Mouse (Mus musculus) retina, embryonic 14.5 days (tissue): ENCODE data around the gene Fat3.

Experiments
- DNase-seq: peaks from one replicate; pipeline ENCODE4 v3.0.0-alpha.2; 2015; ENCODE audit warnings: low spot score

The Fat3 gene

DNA sequence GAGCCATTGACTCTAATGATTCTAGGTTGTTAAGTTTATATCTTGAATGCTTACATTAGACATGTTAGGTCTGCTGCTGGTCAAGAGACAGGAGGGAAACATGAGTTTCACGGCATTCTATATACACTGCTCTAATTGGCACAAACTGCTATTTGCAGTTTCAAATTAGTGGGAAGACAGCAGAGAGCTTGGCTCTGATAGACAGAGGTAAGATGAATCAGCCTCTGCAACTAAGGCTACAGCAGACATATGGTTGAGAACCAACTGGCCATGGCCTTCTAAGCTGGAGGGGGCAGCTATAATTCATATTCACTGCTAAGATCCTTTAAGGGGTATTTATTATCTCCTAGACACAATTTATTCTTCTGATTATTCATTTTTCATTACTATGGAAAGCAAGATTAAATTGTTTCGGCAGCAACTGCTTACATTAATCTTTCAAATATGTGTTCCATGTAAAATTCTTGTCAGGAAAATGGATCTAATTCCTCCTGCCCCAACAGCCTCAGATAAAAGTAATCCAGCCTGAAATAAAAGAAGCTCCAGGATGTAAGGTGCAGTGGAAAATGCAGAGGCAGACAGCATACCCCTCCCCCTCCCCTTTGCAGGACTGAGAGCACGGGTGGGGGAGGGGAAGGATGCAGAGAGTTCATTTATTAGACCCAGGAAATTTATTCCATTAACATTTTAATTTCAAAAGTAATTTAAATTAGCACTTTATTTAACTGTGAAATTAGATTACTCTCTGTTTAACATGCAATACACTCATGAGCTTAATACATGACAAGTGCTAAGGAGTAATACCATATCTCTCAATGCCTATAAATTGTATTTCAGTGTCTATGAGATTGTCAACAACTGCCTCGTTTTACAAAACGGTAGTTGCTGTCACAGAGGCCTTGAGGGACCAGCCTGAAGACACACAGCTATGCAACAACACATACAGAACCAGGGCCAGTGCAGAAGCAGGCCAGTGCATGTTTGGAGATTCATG is 189.9 kb downstream of the Fat3 start:
- peak; percentile 31 for DNase-seq

DNA sequence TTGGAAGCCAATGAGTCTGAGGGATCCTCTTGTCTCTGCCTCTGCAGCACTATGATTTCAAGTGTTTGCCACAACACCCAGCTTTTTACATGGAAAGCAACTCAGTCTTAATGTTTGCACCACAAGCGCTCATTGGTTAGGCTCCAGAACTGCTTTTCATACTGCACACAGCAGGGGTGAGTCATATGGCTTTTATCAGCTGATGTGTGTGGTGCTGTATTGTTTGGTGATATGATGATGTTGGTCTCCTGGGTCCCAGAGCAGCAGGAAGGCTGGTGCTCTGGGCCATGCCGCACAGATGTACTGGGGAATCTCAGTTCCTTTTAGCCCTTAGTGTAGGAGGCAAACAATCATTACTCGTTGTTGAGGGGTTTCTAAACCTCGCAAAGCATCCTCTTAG is 190.8 kb downstream of the Fat3 start:
- DNase-seq = no peak

DNA sequence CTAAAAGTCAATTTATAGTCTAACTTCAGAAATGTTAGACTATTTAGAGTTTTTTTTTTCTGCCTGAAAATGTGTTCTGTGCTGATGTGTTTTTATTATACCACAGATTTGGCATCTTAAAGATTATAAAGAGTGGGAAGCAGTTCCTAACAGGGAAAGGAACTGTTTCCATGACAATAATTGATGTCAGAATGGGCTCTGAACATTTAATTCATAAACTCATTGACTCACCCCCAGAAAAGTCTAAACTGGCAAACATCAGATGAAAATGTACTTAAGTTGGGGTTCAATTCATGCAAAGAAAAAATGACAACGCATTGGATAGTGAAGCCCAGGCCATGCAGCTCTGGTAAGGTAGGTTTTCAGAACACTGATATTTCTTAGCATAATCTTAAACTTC is 193.3 kb downstream of the Fat3 start:
- DNase-seq = no peak

DNA sequence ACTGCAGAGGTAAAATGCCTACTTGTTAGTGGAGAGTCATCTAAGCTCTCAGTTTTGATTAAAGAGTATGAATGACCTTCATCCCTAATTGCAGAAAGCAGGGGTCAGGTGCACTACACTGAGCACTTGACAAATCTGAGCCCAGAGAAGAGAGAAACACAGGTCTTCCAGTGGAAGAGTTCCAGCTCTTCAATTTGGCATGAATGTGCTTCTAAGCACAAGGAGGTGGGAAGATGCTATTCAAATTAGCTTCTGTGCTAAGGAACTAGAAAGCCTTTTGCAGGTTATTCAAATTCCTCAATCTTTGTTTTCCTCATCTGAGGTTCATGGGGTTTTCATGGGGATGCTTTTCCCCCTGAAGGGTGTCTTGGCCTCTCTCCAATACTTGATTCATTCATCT is 194.9 kb downstream of the Fat3 start:
- DNase-seq = no peak

DNA sequence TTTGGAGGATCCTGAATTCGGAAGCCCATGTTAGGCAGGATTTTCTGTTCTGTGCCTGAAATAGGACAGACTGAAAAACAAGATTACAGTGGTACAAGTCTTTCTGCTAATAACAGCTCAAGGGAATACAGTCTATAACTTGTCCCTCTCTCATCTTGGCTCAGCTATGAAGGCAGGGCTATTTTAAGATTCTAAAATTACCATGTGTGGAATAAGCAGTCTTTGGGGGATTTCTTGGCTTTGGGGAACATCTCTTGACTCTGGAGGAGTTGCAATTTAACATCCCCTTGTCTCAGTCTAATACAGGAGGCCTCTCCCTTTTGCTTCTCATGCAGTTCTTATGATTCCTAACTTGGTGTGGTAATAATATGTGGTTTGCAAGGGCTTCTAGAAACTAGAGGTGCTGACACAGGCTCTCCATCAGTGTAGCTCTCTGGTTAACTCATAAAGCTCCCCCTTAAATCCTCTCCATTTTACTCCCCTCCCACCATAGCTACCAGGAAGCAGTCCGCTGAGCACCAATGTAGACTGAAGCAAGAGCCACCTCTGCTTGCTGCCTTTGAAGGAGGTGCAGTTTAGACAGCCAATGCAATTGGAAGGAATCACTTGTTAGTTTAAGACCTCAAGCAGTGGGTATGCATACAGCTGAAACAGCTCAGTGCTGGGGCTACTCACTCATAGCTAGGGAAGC is 195.5 kb downstream of the Fat3 start:
- DNase-seq = no peak

DNA sequence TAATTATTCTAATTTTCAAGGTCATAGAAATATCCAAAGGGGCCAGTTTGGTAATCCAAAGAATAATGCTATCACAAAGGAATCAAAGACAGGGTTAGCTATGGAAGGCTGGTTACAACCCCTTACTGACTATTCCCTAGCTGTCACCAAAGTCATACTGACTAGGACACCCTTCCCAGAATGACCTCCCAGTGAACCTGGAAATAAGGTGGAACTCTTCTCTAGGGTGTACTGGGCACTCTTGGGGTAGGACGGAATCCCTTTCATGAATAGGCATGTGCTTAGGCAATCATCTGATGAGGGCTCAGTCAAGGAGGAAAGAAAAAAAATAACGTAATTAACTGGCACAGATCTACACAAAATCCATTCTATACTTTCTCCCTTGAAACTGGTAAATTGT is 196.1 kb downstream of the Fat3 start:
- no peak for DNase-seq

DNA sequence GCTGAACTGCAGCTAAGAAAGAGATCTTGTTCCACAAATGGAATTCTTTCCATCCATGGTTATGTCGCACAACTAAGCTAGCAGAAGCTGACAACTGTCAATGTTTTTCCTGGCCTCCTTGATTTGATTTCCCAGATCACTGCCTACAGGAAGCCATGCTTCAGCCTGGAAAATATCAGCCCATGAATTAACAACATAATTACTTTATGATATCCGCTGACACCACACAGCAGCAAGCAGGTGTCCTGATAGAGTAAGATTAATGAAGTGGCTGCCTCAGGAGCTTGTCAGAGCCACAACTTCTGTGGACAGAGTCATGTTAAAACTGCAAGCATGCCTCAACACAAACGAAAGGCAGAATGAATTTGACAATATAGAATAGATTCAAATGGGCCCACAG is 198.6 kb downstream of the Fat3 start:
- no peak for DNase-seq

DNA sequence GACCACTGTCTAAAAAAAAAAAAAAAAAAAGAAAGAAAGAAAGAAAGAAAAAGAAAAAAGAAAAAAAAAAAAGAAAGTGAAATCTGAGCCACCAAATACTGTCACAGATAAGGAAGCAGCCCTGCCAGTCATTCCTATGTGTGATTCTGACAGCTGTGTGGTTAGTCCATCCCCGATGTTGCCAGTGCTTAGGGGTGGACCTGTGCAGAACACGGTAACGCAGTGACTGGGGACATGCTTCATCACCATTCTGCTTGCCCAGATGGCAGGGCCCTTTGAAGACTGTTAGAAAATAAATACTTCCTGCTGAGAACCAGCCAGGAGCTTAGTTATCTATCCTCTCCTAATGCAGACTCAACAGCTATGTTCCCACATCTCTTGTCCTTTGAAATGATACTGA is 203.2 kb downstream of the Fat3 start:
- no peak for DNase-seq

DNA sequence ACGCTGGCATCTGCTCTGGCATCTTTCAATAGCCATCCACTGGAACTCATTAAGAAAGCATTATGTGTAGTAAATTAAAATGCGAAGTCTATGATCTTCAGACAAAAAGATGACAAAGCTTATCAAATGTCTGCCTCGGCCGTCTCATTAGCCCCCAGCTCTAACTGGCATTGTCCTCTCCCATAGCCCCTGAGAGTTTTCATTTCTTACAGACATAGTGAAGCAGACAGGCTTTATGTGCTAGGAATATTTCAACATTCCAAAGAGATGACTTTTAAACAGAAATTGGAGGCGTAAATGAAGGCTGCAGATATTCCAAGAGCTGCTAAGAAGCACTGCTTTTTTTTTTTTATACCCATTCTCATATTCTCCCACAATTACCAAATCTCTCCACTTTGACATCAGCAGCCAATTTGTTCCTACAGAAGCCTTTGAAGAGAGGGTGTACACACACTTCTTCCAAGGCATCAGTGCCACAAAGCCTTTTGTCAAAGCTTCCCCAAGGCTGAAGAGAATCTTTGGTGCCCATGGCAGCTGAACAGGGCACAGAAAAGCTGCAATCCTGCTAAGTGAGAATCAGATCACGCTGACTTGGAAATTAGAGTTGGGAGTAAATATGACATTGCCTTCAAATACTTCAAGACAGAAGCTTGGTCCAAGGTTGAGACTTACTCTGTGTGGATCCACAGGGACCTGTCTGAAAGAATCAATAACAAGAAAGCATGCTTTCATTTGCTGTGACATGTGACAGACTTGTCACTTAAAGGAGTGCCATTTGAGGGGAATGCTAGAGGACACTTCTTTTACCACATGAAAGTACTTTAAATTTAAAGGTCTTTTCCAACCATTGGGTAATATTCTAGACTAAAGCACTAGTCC is 206.9 kb downstream of the Fat3 start:
- no peak for DNase-seq

DNA sequence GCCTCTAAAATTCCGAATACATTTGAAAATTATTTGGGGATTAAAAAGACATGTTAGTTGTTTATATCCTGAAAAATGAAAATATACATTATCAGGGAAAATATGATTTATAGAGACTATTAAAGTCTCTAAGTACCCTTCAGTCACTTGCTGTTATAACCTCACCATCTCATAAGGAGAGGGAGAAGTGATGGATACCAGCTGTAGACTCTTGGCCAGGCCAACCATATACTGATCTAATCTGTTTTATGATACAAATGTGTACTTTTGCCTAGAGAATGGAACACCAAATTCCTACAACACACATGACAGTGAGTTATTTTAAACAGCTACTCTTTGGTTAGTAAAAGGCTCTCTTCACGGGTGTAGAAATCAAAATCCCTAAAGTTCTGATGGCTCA is 208.6 kb downstream of the Fat3 start:
- no peak for DNase-seq

DNA sequence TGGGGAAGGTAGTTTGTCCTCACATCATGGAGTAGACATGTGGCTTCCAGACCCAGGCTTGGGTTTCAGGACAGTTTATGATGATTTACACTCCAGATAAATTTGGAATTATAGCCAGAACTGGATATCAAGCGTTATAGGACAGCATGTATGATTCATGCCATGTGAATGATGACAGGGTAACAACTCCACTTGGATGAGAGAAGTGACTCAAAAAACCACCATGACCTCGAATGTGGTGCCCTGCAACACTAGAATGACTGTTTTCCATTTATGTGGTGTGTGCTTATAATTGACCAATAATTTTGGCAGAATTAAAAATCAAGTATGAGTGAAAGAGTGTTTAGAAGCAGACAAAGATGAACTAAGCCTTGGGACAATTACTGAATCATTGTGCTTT is 210.2 kb downstream of the Fat3 start:
- DNase-seq = no peak

DNA sequence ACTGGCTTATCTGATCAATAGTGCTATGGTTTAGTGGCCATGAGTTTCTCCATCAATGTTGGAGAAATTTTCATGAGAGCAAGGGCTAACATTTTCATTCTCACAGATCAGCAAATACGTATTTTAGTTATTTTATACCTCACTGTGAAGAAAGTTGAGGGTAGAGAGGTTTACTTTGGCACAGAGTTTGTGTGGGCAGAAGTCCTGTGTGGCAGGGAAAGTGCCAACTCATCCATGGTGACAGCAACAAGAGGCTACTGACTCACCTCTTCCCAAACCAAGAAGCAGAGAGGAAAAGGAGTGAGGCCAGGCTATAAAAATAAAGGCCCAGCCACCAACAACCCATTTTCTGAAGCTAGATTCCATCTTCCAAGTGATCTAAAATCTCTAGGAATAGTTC is 218.1 kb downstream of the Fat3 start:
- DNase-seq = no peak

DNA sequence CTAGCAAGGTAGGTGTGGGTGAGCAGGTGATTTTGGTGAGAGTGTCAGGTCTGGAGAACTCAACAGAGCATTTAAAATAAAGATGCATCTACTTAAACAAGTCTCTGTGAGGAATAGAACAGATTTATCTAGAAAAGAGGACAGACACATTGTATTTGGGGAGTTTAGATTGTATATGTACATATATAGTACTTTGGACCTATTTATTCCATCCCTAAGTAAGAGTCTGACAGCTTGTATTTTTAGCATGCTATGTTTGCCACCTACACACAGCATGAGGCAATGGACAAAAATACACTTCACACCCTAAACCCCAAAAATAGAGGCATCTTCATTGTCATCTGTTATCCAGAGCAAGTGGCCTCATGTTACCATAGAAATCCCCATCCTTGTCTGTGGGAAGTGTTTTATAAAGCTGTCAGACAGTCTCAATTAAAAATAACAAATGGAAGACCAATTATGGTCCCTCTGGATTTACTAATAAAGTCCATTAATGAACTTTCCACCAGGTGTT is 218.7 kb downstream of the Fat3 start:
- DNase-seq = no peak

DNA sequence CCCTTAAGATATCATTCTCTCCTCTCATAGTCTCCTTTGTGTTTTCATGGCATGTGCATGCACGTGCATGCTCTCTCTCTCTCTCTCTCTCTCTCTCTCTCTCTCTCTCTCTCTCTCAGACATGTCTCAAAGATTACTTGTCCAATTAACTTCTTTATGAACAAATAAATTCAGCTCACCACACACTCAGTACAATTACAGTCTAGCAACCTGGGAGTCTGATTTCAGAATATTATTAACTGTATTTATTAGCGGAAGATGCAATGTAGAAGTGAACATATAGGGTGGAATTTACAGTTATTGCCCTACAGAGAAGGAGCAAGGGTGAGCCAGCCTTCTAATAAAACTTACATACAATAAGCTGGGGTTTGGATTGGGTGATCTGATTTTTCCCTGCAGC is 225.5 kb downstream of the Fat3 start:
- no peak for DNase-seq

DNA sequence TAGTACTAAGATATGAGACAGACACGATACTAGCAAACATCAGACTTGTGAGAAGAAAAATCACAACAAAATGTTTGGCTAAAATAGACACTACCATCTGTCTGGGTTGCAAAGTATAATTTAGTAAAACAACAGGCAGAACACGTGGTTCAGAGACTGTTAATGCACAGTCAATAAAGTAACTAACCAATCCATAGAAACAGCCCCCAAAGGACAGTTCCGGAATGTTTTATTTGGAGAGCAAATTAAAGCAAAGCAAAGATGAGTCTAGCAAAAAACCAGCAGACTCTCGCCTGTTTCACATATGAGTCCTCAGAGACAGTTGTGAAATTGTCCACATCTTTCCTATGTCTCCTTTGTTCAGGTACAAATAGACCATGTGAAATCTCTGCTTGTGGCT is 227.0 kb downstream of the Fat3 start:
- DNase-seq = no peak

DNA sequence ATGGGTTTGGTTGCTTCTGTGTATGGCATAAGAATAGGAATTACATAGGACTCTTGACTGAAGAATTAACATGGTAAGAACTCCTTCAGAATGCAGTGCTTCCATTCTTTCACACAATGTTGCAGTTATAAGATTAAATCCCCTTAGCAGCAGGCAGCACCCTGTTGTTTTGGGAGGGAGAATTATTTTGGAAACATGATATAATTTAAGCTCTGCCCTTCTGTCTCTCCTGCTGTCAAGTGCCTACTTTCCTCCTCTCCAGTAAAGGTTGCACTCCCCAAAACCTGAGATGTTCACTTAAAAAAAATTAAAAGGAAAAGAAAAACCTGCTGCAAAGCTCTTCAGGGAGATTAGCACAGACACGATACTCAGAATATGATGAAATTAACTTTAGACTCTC is 228.3 kb downstream of the Fat3 start:
- DNase-seq = no peak

DNA sequence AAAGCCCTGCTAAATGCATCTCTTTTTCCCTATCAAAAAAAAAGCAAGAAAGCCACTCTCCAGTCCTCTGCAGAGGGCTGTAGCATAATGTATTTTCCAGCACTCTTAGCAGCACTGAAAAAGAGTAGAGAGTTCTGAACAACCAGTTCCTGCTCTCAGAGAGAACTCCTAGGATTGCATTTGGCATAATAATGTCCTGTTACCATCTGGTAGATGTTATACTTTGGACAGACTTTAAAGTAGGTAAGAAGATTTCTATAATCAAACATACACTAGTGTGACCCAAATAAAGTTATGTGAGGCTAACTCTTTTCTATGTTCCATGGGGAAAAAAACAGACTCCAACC is 230.3 kb downstream of the Fat3 start:
- DNase-seq = no peak

DNA sequence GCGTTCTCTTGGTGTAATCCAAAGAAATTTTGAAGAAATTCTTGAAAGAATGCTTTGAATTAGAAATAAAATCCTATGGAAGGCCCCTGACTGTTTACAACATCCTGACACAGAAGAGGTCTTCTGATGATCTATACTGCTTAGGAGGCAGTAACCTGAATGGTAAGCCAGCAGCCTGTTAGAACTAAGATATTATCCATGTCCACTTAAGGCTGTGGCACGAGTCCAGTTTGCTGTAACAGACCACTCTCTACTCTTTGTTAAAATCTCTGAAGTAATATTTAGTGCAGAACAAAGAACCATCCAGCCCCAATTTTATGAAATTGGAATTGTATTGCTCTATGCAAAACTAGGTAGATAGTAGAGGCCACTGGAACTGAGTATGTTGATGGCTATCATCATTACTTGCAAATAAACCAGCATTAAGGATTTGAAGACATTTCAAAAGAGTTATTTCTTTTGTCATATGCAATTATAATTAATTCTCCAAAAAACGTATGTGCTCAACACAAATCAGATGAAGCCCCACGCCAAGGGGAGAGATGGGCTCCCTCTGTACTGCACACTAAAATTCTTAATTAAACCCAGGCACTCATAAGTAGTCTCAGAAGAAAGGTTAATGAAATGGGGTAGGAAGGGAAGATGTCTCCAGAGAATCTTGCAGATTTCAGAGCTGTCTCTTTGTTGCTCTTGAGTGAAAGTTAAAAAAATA is 230.9 kb downstream of the Fat3 start:
- no peak for DNase-seq

DNA sequence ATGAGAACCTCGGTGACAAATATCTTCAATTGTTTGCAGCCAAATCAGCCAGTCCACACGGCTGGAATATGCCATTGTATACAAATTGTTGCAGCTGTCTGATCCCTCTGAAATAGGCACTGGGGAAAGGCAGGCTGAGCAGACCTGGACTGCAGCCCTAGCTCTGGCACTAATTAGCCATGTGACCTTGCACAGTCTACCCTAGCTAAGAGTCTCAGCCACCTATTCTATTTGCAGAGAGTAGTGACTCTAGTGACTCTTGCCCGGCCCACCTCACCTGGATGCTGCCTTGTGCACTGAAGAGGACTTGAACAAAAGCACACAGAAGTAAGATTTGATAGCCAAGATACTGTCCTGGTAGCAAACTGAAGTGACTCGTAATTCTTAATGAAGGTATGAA is 235.6 kb downstream of the Fat3 start:
- no peak for DNase-seq

DNA sequence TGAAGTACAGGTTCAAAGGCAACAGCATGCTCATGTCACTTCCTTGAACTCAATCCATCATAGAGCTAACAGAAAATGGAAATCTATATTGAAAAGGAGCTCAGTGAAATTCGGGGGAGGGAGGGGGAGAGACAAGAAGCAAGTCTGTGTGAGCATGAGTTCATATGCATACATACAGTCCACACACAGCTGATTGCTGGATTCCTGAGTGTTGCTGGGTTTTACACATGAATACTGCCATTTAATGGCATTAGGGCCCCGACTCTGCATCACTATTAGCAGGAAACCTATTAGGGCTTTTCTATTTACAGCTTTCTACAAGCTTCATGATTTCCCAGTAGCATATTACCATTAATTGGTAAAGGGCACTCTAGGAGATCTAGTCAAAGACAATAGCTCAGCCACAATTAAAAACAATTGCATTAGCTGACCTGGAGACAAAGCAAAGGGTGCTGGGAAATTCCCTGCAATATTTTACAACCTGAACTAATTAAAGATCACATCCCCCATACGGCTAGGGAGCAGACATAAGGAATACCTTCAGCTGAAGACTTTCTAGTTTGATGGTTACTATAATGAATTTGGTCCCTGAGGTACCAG is 243.7 kb downstream of the Fat3 start:
- DNase-seq = peak; percentile 79

DNA sequence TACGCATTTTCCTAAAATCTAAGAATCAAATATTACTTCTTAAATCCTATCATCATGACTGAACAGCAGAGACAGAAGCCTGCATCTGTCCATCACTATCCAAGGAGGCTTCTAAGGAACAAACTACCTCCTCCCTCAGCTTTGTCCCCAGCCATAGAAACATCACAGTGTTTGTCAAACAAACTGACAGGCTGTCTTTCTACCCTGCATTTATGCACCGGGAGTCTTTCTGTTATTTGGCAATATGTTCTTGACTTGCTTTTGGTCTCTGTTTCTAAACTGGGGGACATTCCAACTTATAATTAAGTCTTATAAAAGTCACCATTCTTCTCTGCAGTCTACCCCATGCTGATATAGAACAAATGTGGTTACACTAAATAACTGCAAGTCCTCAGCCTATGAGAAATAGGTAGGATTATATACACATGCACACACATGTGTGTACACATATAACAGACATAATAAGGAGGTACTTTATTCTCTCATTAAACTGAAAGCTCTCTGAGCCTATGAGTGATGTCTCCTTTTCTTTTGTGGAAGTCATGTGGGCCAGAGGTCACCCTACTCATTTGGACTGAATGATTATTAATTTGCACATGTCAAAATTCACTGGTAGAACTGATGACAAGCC is 244.4 kb downstream of the Fat3 start:
- DNase-seq = peak; percentile 15
